Mouse (Mus musculus) thymus, postnatal 0 days (tissue): ENCODE results near the gene Zfp956. TPM values are rescaled to one million over a fixed set of nuclear protein-coding genes. Genes with fewer than 3 reads are reported as not detected.
"Not testable (repeated sequence)": the region's sequence is repeated elsewhere in the genome, so short reads cannot be mapped to it uniquely, and the experiment has no call there.

Experiments
- DNase-seq: peaks from one replicate; pipeline ENCODE4 v3.0.0-alpha.2; 2015; ENCODE audit warnings: low spot score
- polyA plus RNA-seq: library from polyadenylated mRNA; unstranded; fragments of >200 nt; fragmentation: Nextera tagmentation; extraction: Ambion mirVana; gene quantifications from 2 replicates; pipeline ENCODE4 v1.2.1, GENCODE M21; 2015

Gene Zfp956
- polyA plus RNA-seq, 1 experiment from 2014 or later = 17.6 TPM

GRCm38 (mm10) chr6:47968166-47968565 is 15.0 kb downstream of the Zfp956 start:
- not testable (repeated sequence) for DNase-seq

GRCm38 (mm10) chr6:47974599-47974998 is 21.4 kb downstream of the Zfp956 start:
- DNase-seq = peak; percentile 23

GRCm38 (mm10) chr6:47978897-47979368 is 25.7 kb downstream of the Zfp956 start:
- DNase-seq = peak; percentile 71

- no peak for DNase-seq
These were observed 30.7 kb downstream of the Zfp956 start for GRCm38 (mm10) chr6:47983936-47984335.

- DNase-seq = no peak
These were observed 42.5 kb downstream of the Zfp956 start for GRCm38 (mm10) chr6:47995661-47996060.

GRCm38 (mm10) chr6:48010727-48011126 is 57.5 kb downstream of the Zfp956 start:
- DNase-seq = no peak

Other genes with a start within 250 kb of the Zfp956 start
- gene Pdia4, start 140.0 kb upstream of the Zfp956 start, polyA plus RNA-seq = 92.3 and 121 TPM in 2 replicates
- 1.6 and 2.6 TPM in 2 replicates for gene Zfp786, start 122.5 kb upstream of the Zfp956 start, polyA plus RNA-seq
- gene Zfp398, start 117.7 kb upstream of the Zfp956 start, polyA plus RNA-seq = 8.6 and 11.1 TPM in 2 replicates
- gene Zfp282, start 76.2 kb upstream of the Zfp956 start, polyA plus RNA-seq = 9.5 and 10.1 TPM in 2 replicates
- 21.1 and 23.6 TPM in 2 replicates for gene Zfp212, start 32.9 kb upstream of the Zfp956 start, polyA plus RNA-seq
- 6.1 and 7.5 TPM in 2 replicates for gene Zfp777, start 95.5 kb downstream of the Zfp956 start, polyA plus RNA-seq
- 17.3 and 21.3 TPM in 2 replicates for gene Zfp746, start 133.2 kb downstream of the Zfp956 start, polyA plus RNA-seq